Mouse (Mus musculus) large intestine, adult 2 months (tissue): Measurements from ENCODE around the gene Tent5c. TPM values are rescaled to one million over a fixed set of nuclear protein-coding genes. Genes with fewer than 3 reads are reported as not detected.

ENCODE experiments used
- DNase-seq: peaks from one replicate; pipeline ENCODE4 v3.0.0-alpha.2; 2012; ENCODE audit warnings: low read depth, low spot score
- WGBS: fragments of 180-500 bp; shearing (Covaris S2); methylation state at CpG from one replicate; pipeline ENCODE4 v1.1.7; 2018; 5-methylcytosine and 5-hydroxymethylcytosine counted together
- polyA plus RNA-seq: library from polyadenylated mRNA; depleted of rRNA; stranded (reverse); fragments of >200 nt; gene quantifications from 2 replicates; pipeline ENCODE4 v1.2.3, GENCODE M21; 2012; rRNA removed

Tent5c gene
- polyA plus RNA-seq, 1 experiment: 8.6 TPM

GRCm38 (mm10) chr3:100411945-100412344 lies 77.2 kb downstream of the Tent5c start:
- no peak for DNase-seq
- 69% methylated on average over 7 of the region's 7 CpGs for WGBS

GRCm38 (mm10) chr3:100409280-100409679 lies 79.8 kb downstream of the Tent5c start:
- WGBS: 77% methylated on average over 2 of the region's 2 CpGs
- DNase-seq: no peak

- DNase-seq: no peak
- 89% methylated on average over 2 of the region's 2 CpGs for WGBS
Observed at GRCm38 (mm10) chr3:100408351-100409043, 80.6 kb downstream of the Tent5c start.

GRCm38 (mm10) chr3:100402656-100403055 lies 86.5 kb downstream of the Tent5c start:
- no peak for DNase-seq
- 86% methylated on average over 4 of the region's 4 CpGs for WGBS

Other genes starting within 250 kb of the Tent5c start
- gene Man1a2, start 196.2 kb upstream of the Tent5c start, polyA plus RNA-seq: 8.3 and 9.5 TPM in 2 replicates